Mouse (Mus musculus) lung, adult 18-20 months (tissue): Measurements from ENCODE around the gene Smarcad1.

Source experiments
- DNase-seq, 2 experiments: peaks; one replicate each; pipeline ENCODE4 v3.0.0; 2022; ENCODE audit warnings: mixed read lengths in 2 of 2

Gene Smarcad1

GRCm38 (mm10) chr6:65114902-65115301 lies 72.5 kb downstream of the Smarcad1 start:
- DNase-seq = peak in 1 of 2 experiments; percentile 3

- no peak for DNase-seq
Measured at GRCm38 (mm10) chr6:65117540-65117939, 75.2 kb downstream of the Smarcad1 start.

GRCm38 (mm10) chr6:65126074-65126726 lies 83.8 kb downstream of the Smarcad1 start:
- DNase-seq = peak in 1 of 2 experiments; percentile 15

GRCm38 (mm10) chr6:65132376-65132775 lies 90.0 kb downstream of the Smarcad1 start:
- DNase-seq = no peak

GRCm38 (mm10) chr6:65137802-65138201 lies 95.4 kb downstream of the Smarcad1 start:
- DNase-seq = no peak

GRCm38 (mm10) chr6:65138243-65138642 lies 95.9 kb downstream of the Smarcad1 start:
- DNase-seq = no peak

GRCm38 (mm10) chr6:65140082-65140749 lies 97.8 kb downstream of the Smarcad1 start:
- DNase-seq = no peak

- DNase-seq = no peak
Measured at GRCm38 (mm10) chr6:65140750-65141243, 98.4 kb downstream of the Smarcad1 start.

GRCm38 (mm10) chr6:65142316-65142715 lies 99.9 kb downstream of the Smarcad1 start:
- no peak for DNase-seq

- DNase-seq = peak; percentile 24
Measured at GRCm38 (mm10) chr6:65144621-65145205, 102.3 kb downstream of the Smarcad1 start, which contains the start of gene Hpgds. Gene Hpgds (minus strand): TSS chr6:65144908.

GRCm38 (mm10) chr6:65146363-65146762 lies 104.0 kb downstream of the Smarcad1 start:
- no peak for DNase-seq

- DNase-seq = no peak
Measured at GRCm38 (mm10) chr6:65150703-65151102, 108.3 kb downstream of the Smarcad1 start.

GRCm38 (mm10) chr6:65153570-65153969 lies 111.2 kb downstream of the Smarcad1 start:
- DNase-seq = no peak

GRCm38 (mm10) chr6:65157042-65157441 lies 114.7 kb downstream of the Smarcad1 start:
- DNase-seq = no peak

- DNase-seq = no peak
Measured at GRCm38 (mm10) chr6:65159381-65159942, 117.1 kb downstream of the Smarcad1 start.

GRCm38 (mm10) chr6:65164137-65164536 lies 121.8 kb downstream of the Smarcad1 start:
- no peak for DNase-seq

- no peak for DNase-seq
Measured at GRCm38 (mm10) chr6:65164977-65165376, 122.6 kb downstream of the Smarcad1 start.
